Mouse (Mus musculus): ENCODE measurements around the gene Vmn1r56. TPM values are rescaled to one million over a fixed set of nuclear protein-coding genes. Genes with fewer than 3 reads are reported as not detected.

Gene Vmn1r56
- not detected in 2 replicates for polyA plus RNA-seq (2012; rRNA removed; ENCODE audit: low replicate concordance)

DNA sequence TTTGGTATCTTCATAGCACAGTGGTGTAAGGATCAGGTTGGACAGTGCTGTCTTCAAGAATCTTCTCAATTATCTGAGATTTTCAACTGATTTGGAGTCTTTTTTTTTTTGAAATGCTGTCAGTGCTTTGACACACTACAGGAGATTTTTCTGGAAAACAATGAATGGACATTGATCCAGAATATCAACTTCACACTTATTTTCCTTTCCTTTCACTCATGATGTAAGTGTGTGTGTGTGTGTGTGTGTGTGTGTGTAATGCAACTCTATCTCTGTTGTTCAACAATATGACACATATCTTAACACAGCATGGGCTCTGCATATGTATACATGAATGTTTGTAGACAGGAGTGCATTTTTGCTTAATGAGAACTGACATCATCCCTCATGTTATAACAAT, at the start of gene Vmn1r56:
TSS of gene Vmn1r56 (minus strand) at position 101 of the 400 bp plus-strand sequence.

DNA sequence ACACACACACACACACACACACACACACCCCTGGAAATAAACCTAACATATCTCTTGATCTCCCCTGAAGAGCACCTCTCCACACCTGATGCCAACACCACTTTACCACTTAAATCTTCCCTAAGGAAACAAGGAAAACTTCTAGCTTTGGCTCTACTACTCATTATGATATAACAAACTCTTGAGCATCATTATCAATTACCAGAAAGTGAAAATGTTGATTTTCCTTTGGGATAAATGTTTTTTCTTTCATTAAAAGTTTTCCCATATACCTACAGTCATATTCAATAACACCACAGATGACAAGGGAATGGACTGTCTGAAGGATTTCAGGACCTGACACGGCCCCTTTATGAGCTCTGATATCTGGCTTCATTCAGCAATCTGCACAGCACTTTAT, 21.6 kb upstream of the Vmn1r56 start, which contains the start of gene Vmn1r57:
TSS of gene Vmn1r57 (plus strand) at position 301 of the 400 bp plus-strand sequence.

DNA sequence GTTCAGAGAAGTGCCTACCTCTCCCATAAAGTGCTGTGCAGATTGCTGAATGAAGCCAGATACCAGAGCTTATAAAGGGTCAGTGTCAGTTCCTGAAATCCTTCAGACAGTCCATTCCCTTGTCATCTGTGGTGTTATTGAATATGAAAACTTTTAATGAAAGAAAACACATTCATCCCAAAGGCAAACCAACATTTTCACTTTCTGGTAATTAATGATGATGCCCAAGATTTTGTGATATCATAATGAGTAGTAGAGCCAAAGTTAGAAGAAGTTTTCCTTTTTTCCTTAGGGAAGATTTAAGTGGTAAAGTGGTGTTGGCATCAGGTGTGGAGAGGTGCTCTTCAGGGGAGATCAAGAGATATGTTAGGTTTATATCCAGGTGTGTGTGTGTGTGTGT, 47.0 kb downstream of the Vmn1r56 start, which contains the start of gene Vmn1r55:
TSS of gene Vmn1r55 (minus strand) at position 101 of the 400 bp plus-strand sequence.

Other genes with a start within 250 kb of the Vmn1r56 start
- gene Sbk2, start 232.3 kb downstream of the Vmn1r56 start, polyA plus RNA-seq (2012; rRNA removed; ENCODE audit: low replicate concordance) = 3.7 and 91.9 TPM in 2 replicates
- 0.25 and 1.3 TPM in 2 replicates for gene Sbk3, start 225.6 kb downstream of the Vmn1r56 start, polyA plus RNA-seq (2012; rRNA removed; ENCODE audit: low replicate concordance)
- 72.4 and 81.0 TPM in 2 replicates for gene Zfp579, start 200.6 kb downstream of the Vmn1r56 start, polyA plus RNA-seq (2012; rRNA removed; ENCODE audit: low replicate concordance)
- 35.2 and 68.4 TPM in 2 replicates for gene Zfp524, start 182.3 kb downstream of the Vmn1r56 start, polyA plus RNA-seq (2012; rRNA removed; ENCODE audit: low replicate concordance)
- 34.7 and 40.0 TPM in 2 replicates for gene Fiz1, start 182.1 kb downstream of the Vmn1r56 start, polyA plus RNA-seq (2012; rRNA removed; ENCODE audit: low replicate concordance)
- gene Gm44973, start 181.3 kb downstream of the Vmn1r56 start, polyA plus RNA-seq (2012; rRNA removed; ENCODE audit: low replicate concordance) = not detected in 2 replicates
- 33.5 and 79.1 TPM in 2 replicates for gene Zfp865, start 176.4 kb downstream of the Vmn1r56 start, polyA plus RNA-seq (2012; rRNA removed; ENCODE audit: low replicate concordance)
- 1.5 and 3.1 TPM in 2 replicates for gene Ccdc106, start 176.2 kb downstream of the Vmn1r56 start, polyA plus RNA-seq (2012; rRNA removed; ENCODE audit: low replicate concordance)
- gene 4632433K11Rik, start 162.6 kb downstream of the Vmn1r56 start, polyA plus RNA-seq (2012; rRNA removed; ENCODE audit: low replicate concordance) = not detected in 2 replicates
- gene Zfp784, start 158.3 kb downstream of the Vmn1r56 start, polyA plus RNA-seq (2012; rRNA removed; ENCODE audit: low replicate concordance) = 4.6 and 5.6 TPM in 2 replicates
- gene Zfp580, start 145.2 kb downstream of the Vmn1r56 start, polyA plus RNA-seq (2012; rRNA removed; ENCODE audit: low replicate concordance) = 19.3 and 35.9 TPM in 2 replicates
- 156 and 169 TPM in 2 replicates for gene U2af2, start 134.6 kb downstream of the Vmn1r56 start, polyA plus RNA-seq (2012; rRNA removed; ENCODE audit: low replicate concordance)
- gene Epn1, start 116.5 kb downstream of the Vmn1r56 start, polyA plus RNA-seq (2012; rRNA removed; ENCODE audit: low replicate concordance) = 168 and 263 TPM in 2 replicates
- gene Rfpl4, start 79.8 kb downstream of the Vmn1r56 start, polyA plus RNA-seq (2012; rRNA removed; ENCODE audit: low replicate concordance) = not detected in 2 replicates
- 0.84 and 0.93 TPM in 2 replicates for gene Rasl2-9, start 70.8 kb downstream of the Vmn1r56 start, polyA plus RNA-seq (2012; rRNA removed; ENCODE audit: low replicate concordance)
- not detected in 2 replicates for gene Vmn1r55, start 47.1 kb downstream of the Vmn1r56 start, polyA plus RNA-seq (2012; rRNA removed; ENCODE audit: low replicate concordance)
- gene Vmn1r57, start 21.7 kb upstream of the Vmn1r56 start, polyA plus RNA-seq (2012; rRNA removed; ENCODE audit: low replicate concordance) = not detected in 2 replicates
- gene Gm5065, start 153.8 kb upstream of the Vmn1r56 start, polyA plus RNA-seq (2012; rRNA removed; ENCODE audit: low replicate concordance) = not detected in 2 replicates
- gene Nlrp2, start 154.3 kb upstream of the Vmn1r56 start, polyA plus RNA-seq (2012; rRNA removed; ENCODE audit: low replicate concordance) = not detected in 2 replicates
- not detected in 2 replicates for gene Vmn1r58, start 216.6 kb upstream of the Vmn1r56 start, polyA plus RNA-seq (2012; rRNA removed; ENCODE audit: low replicate concordance)